Mouse (Mus musculus) Patski (cell line): ENCODE measurements at regions not wholly inside any gene's neighbourhood (a gene's known extent, or its start where the extent isn't known, plus 50 kb on each side); places are given as distances from the start of the nearest gene placed in this dataset.

Experiments
- ATAC-seq: fragments of 100-300 bp; one replicate; pipeline ENCODE4 v1.8.0; 2021
- CTCF ChIA-PET: fragments of 350-600 bp; sonication (Branson Sonifier 250); formaldehyde crosslinking; loops from one replicate; lab custom pipeline; 2022; ENCODE audit warnings: inconsistent platforms; lab: Charles Lee
- POLR2A ChIA-PET: fragments of 350-600 bp; sonication (Branson Sonifier 250); formaldehyde crosslinking; loops from one replicate; lab custom pipeline; 2022; ENCODE audit warnings: antibody characterized with exemption, inconsistent platforms; lab: Charles Lee
- DNase-seq: peaks from one replicate; pipeline ENCODE4 v3.0.0-alpha.2; 2011; ENCODE audit warnings: low read depth, low spot score
- H3K27me3 ChIP-seq: fragments of 371-371 bp; one replicate; pipeline ENCODE4 v1.5.1; 2021
- CTCF ChIP-seq: fragments of 100-300 bp; IDR thresholded peaks from one replicate; pipeline ENCODE4 v1.5.1; 2021
- in situ Hi-C: fragments of 300-500 bp; cut with MboI; formaldehyde crosslinking; loops from 3 replicates; pipeline ENCODE4 v1.11.1; 2018; ENCODE audit warnings: low pct_unique_long_range_greater_than_20kb, mixed read lengths

- DNase-seq (no peak), ATAC-seq (no peak)
- H3K27me3 ChIP-seq = no peaks in the 10 kb centered on the region
- TF ChIP-seq CTCF = no peak
- ChIA-PET CTCF (no interaction called here), POLR2A (no interaction called here)
- in situ Hi-C loops = no loop called here
These were observed 85.0 kb downstream of the Arl4a start for GRCm38 (mm10) chr12:39952854-39953253.

DNA sequence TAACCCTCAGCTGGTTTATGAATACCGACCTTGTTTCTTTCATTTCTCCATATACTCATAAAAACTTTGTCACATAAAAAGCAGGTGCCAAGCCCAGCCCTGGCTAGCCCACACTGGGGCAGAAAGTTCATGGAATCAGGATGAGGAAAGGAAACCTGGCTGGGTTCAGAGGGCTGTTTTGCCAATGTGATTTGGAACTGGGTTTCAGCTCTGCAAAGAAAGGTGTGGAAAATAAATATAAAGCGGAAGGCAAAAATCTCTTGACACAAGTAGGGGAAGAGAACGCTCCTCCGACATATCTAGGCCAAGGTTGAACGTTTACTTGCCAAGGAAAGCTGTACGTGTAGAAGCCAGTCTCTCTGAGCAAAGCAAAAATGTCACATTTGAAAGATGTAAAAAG, 85.9 kb downstream of the Arl4a start:
- no peak for DNase-seq
- ChIA-PET CTCF (no interaction called here), POLR2A (no interaction called here)
- TF ChIP-seq CTCF = no peak
- ATAC-seq = no peak
- in situ Hi-C loops = no loop called here
- H3K27me3 ChIP-seq = no peaks in the 10 kb centered on the region

DNA sequence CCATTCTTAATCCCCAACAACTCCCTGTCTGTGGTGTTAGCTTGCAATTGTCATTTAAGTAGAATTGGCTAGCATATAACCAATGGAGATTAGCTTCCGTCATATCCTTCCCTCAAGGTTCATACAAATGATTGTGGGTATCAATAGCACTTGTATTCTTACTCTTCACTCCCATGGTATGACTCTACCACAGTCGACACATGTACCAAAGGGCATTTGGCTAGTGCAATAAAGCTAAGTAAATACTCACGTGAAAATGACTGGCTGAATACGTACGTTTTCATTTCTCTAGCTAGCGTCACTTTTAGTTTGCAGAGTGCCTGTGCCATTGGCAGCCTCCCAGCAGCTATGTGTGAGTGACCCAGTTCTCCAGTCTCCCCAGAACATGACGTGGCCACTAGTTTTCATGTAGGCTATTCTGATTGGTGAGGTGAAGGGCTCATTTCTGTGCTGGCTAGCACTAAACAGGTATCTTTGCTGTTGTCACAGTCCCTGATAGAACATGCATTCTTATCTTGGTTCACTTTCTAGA, 87.5 kb downstream of the Arl4a start:
- H3K27me3 ChIP-seq = no peaks in the 10 kb centered on the region
- DNase-seq = no peak
- no peak for TF ChIP-seq CTCF
- no peak for ATAC-seq
- ChIA-PET POLR2A (no interaction called here), CTCF (interaction anchor here (1.0 kb wide), 1 partner anchor 14 kb away, joined by 3 read pairs; no protein-coding TSS in a partner anchor)
- in situ Hi-C loops = no loop called here

DNA sequence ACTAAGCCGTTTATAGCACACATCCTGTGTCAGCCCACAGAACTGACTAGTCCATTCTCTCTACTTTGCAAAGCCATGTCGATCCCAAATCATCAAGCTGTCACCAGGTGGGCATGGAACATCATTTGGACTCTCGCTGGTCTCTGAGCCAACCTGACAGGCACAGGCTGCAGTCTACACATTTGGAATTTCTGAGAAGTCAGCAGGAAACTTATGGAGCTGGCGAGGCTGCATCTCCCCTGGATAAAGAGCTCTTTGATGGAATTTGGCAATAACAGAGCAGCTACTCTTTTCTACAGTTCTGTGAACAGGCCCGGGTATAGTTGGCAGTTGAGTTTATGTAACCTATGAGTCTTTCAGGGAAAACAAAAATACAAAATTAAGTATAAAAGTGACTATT, 94.9 kb downstream of the Arl4a start:
- no peak for TF ChIP-seq CTCF
- no peak for ATAC-seq
- H3K27me3 ChIP-seq = peaks cover 9% of the 10 kb centered on the region
- ChIA-PET POLR2A (no interaction called here), CTCF (no interaction called here)
- DNase-seq = no peak
- in situ Hi-C loops = loop anchor here (25.0 kb wide), 1 partner anchor 244 kb away; the partner anchor contains the start of gene Lsmem1

GRCm38 (mm10) chr12:39941162-39941561, 96.7 kb downstream of the Arl4a start:
- ATAC-seq (no peak), DNase-seq (no peak)
- peaks cover 9% of the 10 kb centered on the region for H3K27me3 ChIP-seq
- TF ChIP-seq CTCF = no peak
- ChIA-PET POLR2A (no interaction called here), CTCF (no interaction called here)
- in situ Hi-C loops = loop anchor here (25.0 kb wide), 1 partner anchor 246 kb away; the partner anchor contains the start of gene Lsmem1

DNA sequence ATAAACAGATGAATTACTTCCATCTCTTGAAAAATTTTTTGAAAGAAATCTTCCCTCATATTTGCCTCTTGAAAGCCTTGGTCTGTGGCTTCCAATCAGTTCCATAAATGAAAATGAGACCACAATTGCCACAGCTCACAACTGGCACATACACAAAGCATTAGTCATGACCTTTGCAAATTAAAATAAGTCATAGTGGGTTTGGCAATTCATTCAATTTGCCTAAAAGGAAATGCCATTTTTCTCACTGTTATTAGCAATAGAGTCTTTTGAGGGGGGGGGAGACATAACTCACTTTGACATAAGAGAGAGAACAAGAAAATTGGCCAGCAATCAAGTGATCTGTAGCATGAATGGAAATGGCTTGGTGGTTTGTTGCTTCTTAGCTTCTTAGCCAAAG, 98.8 kb downstream of the Arl4a start:
- POLR2A ChIA-PET = no interaction called here
- CTCF ChIA-PET = no interaction called here
- peaks cover 9% of the 10 kb centered on the region for H3K27me3 ChIP-seq
- in situ Hi-C loops = loop anchor here (25.0 kb wide), 1 partner anchor 248 kb away; the partner anchor contains the start of gene Lsmem1
- TF ChIP-seq CTCF = no peak
- ATAC-seq (no peak), DNase-seq (no peak)

GRCm38 (mm10) chr12:39938211-39938610, 99.6 kb downstream of the Arl4a start:
- DNase-seq = no peak
- in situ Hi-C loops = loop anchor here (25.0 kb wide), 1 partner anchor 249 kb away; the partner anchor contains the start of gene Lsmem1
- ChIA-PET POLR2A (no interaction called here), CTCF (no interaction called here)
- TF ChIP-seq CTCF = no peak
- H3K27me3 ChIP-seq = peaks cover 7% of the 10 kb centered on the region
- no peak for ATAC-seq

- CTCF ChIA-PET = interaction anchor here (0.8 to 0.9 kb wide), 2 partner anchors 21 to 41 kb away, joined by 3 read pairs; no protein-coding TSS in a partner anchor
- DNase-seq (no peak), ATAC-seq (no peak)
- POLR2A ChIA-PET = interaction anchor here (0.5 kb wide), 1 partner anchor 114 kb away, joined by 4 read pairs; no protein-coding TSS in a partner anchor
- peaks cover 7% of the 10 kb centered on the region for H3K27me3 ChIP-seq
- no peak for TF ChIP-seq CTCF
- in situ Hi-C loops = loop anchor here (25.0 kb wide), 1 partner anchor 251 kb away; the partner anchor contains the start of gene Lsmem1
These were observed 101.5 kb downstream of the Arl4a start for GRCm38 (mm10) chr12:39936331-39936730.

- ChIA-PET CTCF (interaction anchor here (0.8 to 1.3 kb wide), 2 partner anchors 16 to 42 kb away, joined by 3 read pairs; no protein-coding TSS in a partner anchor), POLR2A (no interaction called here)
- H3K27me3 ChIP-seq = peaks cover 7% of the 10 kb centered on the region
- in situ Hi-C loops = loop anchor here (25.0 kb wide), 1 partner anchor 252 kb away; the partner anchor contains the start of gene Lsmem1
- ATAC-seq (no peak), DNase-seq (no peak)
- no peak for TF ChIP-seq CTCF
These were observed 102.0 kb downstream of the Arl4a start for GRCm38 (mm10) chr12:39935775-39936174.

GRCm38 (mm10) chr12:39934877-39935276, 102.9 kb downstream of the Arl4a start:
- in situ Hi-C loops = loop anchor here (25.0 kb wide), 1 partner anchor 252 kb away; the partner anchor contains the start of gene Lsmem1
- CTCF ChIA-PET = interaction anchor here (1.3 kb wide), 1 partner anchor 15 kb away, joined by 3 read pairs; no protein-coding TSS in a partner anchor
- POLR2A ChIA-PET = no interaction called here
- ATAC-seq (no peak), DNase-seq (no peak)
- peaks cover 6% of the 10 kb centered on the region for H3K27me3 ChIP-seq
- no peak for TF ChIP-seq CTCF

GRCm38 (mm10) chr12:39931251-39931650, 106.6 kb downstream of the Arl4a start:
- H3K27me3 ChIP-seq = peaks cover 5% of the 10 kb centered on the region
- TF ChIP-seq CTCF = no peak
- ATAC-seq (no peak), DNase-seq (no peak)
- POLR2A ChIA-PET = no interaction called here
- CTCF ChIA-PET = interaction anchor here (1.4 kb wide), 1 partner anchor 12 kb away, joined by 4 read pairs; no protein-coding TSS in a partner anchor
- in situ Hi-C loops = loop anchor here (25.0 kb wide), 1 partner anchor 256 kb away; the partner anchor contains the start of gene Lsmem1
